Mouse (Mus musculus) lung, embryonic 14.5 days (tissue): ENCODE data around the gene Rnls. TPM values are rescaled to one million over a fixed set of nuclear protein-coding genes. Genes with fewer than 3 reads are reported as not detected.

Experiments
- ATAC-seq: fragments of 200-750 bp; cut with Nextera tagmentation; 2 replicates; pipeline ENCODE4 v1.8.0; 2017; ENCODE audit warnings: mild to moderate bottlenecking, moderate TSS enrichment, moderate library complexity; ENCODE audit not compliant: insufficient read depth
- DNase-seq: peaks from one replicate; pipeline ENCODE4 v3.0.0-alpha.2; 2015
- H3K27ac ChIP-seq: fragments of 300-500 bp; sonication (generic); 2 replicates; pipeline ENCODE4 v1.5.1; 2014; ENCODE audit warnings: low read depth, mild to moderate bottlenecking, moderate library complexity
- H3K27me3 ChIP-seq: fragments of 300-500 bp; sonication (generic); 2 replicates; pipeline ENCODE4 v1.6.1; 2014; ENCODE audit warnings: low read length, control low read depth; ENCODE audit not compliant: insufficient read depth
- H3K36me3 ChIP-seq: fragments of 300-500 bp; sonication (generic); 2 replicates; pipeline ENCODE4 v1.6.1; 2014; ENCODE audit warnings: control low read depth; ENCODE audit not compliant: insufficient read depth
- H3K4me1 ChIP-seq: fragments of 300-500 bp; sonication (generic); 2 replicates; pipeline ENCODE4 v1.6.1; 2014; ENCODE audit warnings: antibody characterized with exemption, control low read depth; ENCODE audit not compliant: insufficient read depth
- H3K4me2 ChIP-seq: fragments of 300-500 bp; sonication (generic); 2 replicates; pipeline ENCODE4 v1.6.1; 2014; ENCODE audit warnings: mild to moderate bottlenecking
- H3K4me3 ChIP-seq: fragments of 300-500 bp; sonication (generic); 2 replicates; pipeline ENCODE4 v1.5.1; 2014; ENCODE audit warnings: low read depth, low read length
- H3K9ac ChIP-seq: fragments of 300-500 bp; sonication (generic); 2 replicates; pipeline ENCODE4 v1.6.1; 2014
- H3K9me3 ChIP-seq: fragments of 300-500 bp; sonication (generic); 2 replicates; pipeline ENCODE4 v1.6.1; 2016; ENCODE audit warnings: low read depth, low read length, control low read depth
- CTCF ChIP-seq: IDR thresholded peaks from 2 replicates; pipeline ENCODE4 v1.5.1; 2016; ENCODE audit warnings: antibody characterized with exemption, low read depth
- WGBS: fragments of 180-500 bp; shearing (Covaris S2); extraction: QIAGEN DNeasy Blood & Tissue Kit; methylation state at CpG from one replicate; pipeline ENCODE4 v1.1.7; 2014; 5-methylcytosine and 5-hydroxymethylcytosine counted together
- polyA plus RNA-seq: library from polyadenylated mRNA; unstranded; fragments of >200 nt; fragmentation: Nextera tagmentation; extraction: Ambion mirVana; gene quantifications from 2 replicates; pipeline ENCODE4 v1.2.1, GENCODE M21; 2014

The Rnls gene
- polyA plus RNA-seq, 1 experiment from 2014 or later: 6.6 TPM

DNA sequence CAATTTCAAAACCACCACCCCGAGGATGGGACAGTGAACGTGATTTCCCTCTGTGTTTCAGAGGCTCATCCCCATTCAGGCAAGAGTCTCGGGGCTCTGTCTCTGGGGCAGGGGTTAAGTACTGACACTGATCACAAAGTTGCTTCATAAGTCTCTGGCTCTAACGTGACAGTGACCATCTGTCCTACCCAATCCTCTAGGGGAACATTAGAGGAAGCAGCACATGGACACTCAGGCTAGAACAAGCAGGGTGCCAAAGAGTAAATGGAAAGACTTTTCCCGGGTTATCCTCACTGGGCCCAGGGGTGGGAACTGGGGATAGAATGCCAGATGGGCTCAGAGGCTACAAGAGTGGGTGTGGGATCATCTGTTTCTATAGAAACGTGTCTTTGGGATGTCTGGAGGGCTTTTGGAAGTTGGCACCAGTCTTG, 282.1 kb downstream of the Rnls start:
- H3K27me3 ChIP-seq: no peaks in the 10 kb centered on the region
- peaks cover 12% of the 10 kb centered on the region for H3K4me1 ChIP-seq
- ATAC-seq: peak; percentile 70
- WGBS: 43% methylated on average over 6 of the region's 6 CpGs
- DNase-seq: peak; percentile 57
- H3K27ac ChIP-seq: peak overlapping the region; percentile 1; the same call in 1 of the 2 replicates
- no peaks in the 10 kb centered on the region for H3K36me3 ChIP-seq
- TF ChIP-seq CTCF: no peak
- H3K4me2 ChIP-seq: no peak overlapping the region
- no peaks in the 10 kb centered on the region for H3K9me3 ChIP-seq
- H3K9ac ChIP-seq: no peak overlapping the region
- H3K4me3 ChIP-seq: no peak overlapping the region

- no peak for DNase-seq
- Histone ChIP-seq H3K36me3 (no peaks in the 10 kb centered on the region), H3K27me3 (no peaks in the 10 kb centered on the region), H3K4me2 (no peak overlapping the region), H3K4me3 (no peak overlapping the region), H3K9me3 (no peaks in the 10 kb centered on the region), H3K4me1 (peaks cover 12% of the 10 kb centered on the region), H3K9ac (no peak overlapping the region), H3K27ac (no peak overlapping the region)
- TF ChIP-seq CTCF: no peak
- 67% methylated on average over 7 of the region's 7 CpGs for WGBS
- no peak for ATAC-seq
These were observed 283.0 kb downstream of the Rnls start for GRCm38 (mm10) chr19:33109141-33109540.

- no peak for ATAC-seq
- no peaks in the 10 kb centered on the region for H3K9me3 ChIP-seq
- no peak for TF ChIP-seq CTCF
- no peak for DNase-seq
- H3K36me3 ChIP-seq: no peaks in the 10 kb centered on the region
- 93% methylated on average over 6 of the region's 6 CpGs for WGBS
- peaks cover 10% of the 10 kb centered on the region for H3K4me1 ChIP-seq
- H3K4me3 ChIP-seq: no peak overlapping the region
- no peak overlapping the region for H3K4me2 ChIP-seq
- H3K27ac ChIP-seq: no peak overlapping the region
- H3K27me3 ChIP-seq: no peaks in the 10 kb centered on the region
- H3K9ac ChIP-seq: no peak overlapping the region
These were observed 288.2 kb downstream of the Rnls start for GRCm38 (mm10) chr19:33103851-33104250.

DNA sequence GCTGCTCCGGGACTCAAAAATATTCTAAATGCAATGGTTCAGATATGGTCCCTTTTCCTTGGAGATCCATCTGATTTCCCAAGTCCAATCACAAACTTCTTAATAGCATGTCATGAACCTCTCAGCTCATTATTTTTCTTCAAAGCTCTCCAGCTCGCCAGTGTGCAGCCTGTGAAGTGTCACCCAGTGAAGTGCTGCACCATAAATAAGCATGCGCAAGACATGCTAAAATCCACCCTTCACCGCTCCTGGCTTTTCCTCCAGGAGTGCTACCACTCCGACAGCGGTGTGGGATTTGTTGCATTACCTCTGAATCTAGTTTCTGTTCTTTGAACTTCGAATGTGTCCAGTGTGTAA, 289.3 kb downstream of the Rnls start:
- no peak overlapping the region for H3K9ac ChIP-seq
- WGBS: 28% methylated on average over 7 of the region's 7 CpGs
- H3K9me3 ChIP-seq: no peaks in the 10 kb centered on the region
- H3K27ac ChIP-seq: no peak overlapping the region
- ATAC-seq (peak; percentile 70), DNase-seq (peak; percentile 69)
- H3K4me2 ChIP-seq: 0 out of 2 replicates have a peak overlapping the region, but pooled peaks have one; percentile 15
- peaks cover 10% of the 10 kb centered on the region for H3K4me1 ChIP-seq
- H3K4me3 ChIP-seq: no peak overlapping the region
- TF ChIP-seq CTCF: no peak
- no peaks in the 10 kb centered on the region for H3K27me3 ChIP-seq
- no peaks in the 10 kb centered on the region for H3K36me3 ChIP-seq

DNA sequence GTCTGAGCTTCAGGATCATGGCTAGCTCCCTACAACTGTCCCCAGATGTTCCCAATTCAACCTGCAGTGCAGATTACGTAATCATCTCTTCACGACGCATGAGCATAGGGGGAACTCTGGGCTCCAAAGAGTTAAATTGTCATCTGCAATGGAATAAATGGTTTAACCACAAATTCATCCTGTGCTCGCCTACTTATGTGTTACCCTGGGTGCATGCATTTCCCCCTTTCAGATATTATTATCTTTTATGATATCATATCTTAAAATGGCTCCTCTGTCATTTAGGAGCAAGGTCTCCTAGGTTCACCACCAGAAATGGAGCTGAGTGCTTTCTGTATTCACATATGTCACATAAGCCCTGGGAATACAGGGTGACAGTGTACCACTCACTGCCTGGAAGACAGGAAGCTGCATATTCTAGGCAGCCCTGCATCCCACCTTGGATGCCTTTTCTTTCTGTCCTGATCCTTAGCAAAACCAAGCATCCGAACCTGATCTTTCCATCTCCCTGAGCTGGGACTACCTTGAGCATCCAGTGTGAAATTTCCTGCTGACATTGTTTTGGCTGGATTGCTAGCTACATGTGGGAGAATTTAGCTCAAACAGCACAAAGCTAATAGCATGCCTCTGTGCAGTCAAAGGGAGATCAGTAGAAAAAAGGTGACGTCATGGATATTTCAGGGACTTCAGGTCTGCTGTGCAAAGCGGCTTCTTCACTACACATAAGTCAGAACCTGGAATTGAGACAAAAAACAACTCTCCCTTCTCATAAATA, 289.9 kb downstream of the Rnls start:
- H3K27me3 ChIP-seq: no peaks in the 10 kb centered on the region
- WGBS: 47% methylated on average over 7 of the region's 7 CpGs
- no peak overlapping the region for H3K9ac ChIP-seq
- no peak overlapping the region for H3K4me3 ChIP-seq
- H3K36me3 ChIP-seq: no peaks in the 10 kb centered on the region
- no peak overlapping the region for H3K4me2 ChIP-seq
- no peak for TF ChIP-seq CTCF
- no peaks in the 10 kb centered on the region for H3K9me3 ChIP-seq
- peaks cover 10% of the 10 kb centered on the region for H3K4me1 ChIP-seq
- no peak overlapping the region for H3K27ac ChIP-seq
- DNase-seq (no peak), ATAC-seq (peak; percentile 64; the same call in 1 of the 2 replicates)

GRCm38 (mm10) chr19:33101093-33102007, 290.7 kb downstream of the Rnls start:
- Histone ChIP-seq H3K4me3 (no peak overlapping the region), H3K4me1 (peaks cover 10% of the 10 kb centered on the region), H3K27me3 (no peaks in the 10 kb centered on the region), H3K4me2 (no peak overlapping the region), H3K9me3 (no peaks in the 10 kb centered on the region), H3K27ac (no peak overlapping the region), H3K36me3 (no peaks in the 10 kb centered on the region), H3K9ac (no peak overlapping the region)
- WGBS: 50% methylated on average over 13 of the region's 13 CpGs
- no peak for TF ChIP-seq CTCF
- ATAC-seq (no peak), DNase-seq (no peak)

- H3K9ac ChIP-seq: no peak overlapping the region
- H3K4me2 ChIP-seq: no peak overlapping the region
- no peak overlapping the region for H3K4me3 ChIP-seq
- H3K27me3 ChIP-seq: no peaks in the 10 kb centered on the region
- H3K9me3 ChIP-seq: no peaks in the 10 kb centered on the region
- TF ChIP-seq CTCF: no peak
- peaks cover 10% of the 10 kb centered on the region for H3K4me1 ChIP-seq
- no peak overlapping the region for H3K27ac ChIP-seq
- WGBS: 75% methylated on average over 3 of the region's 3 CpGs
- no peaks in the 10 kb centered on the region for H3K36me3 ChIP-seq
- ATAC-seq (no peak), DNase-seq (no peak)
These were observed 291.5 kb downstream of the Rnls start for GRCm38 (mm10) chr19:33100598-33100997.
